Mouse (Mus musculus): ENCODE data around the gene Psg28. TPM values are rescaled to one million over a fixed set of nuclear protein-coding genes. Genes with fewer than 3 reads are reported as not detected.

The Psg28 gene
- polyA plus RNA-seq (2017; shearing (Covaris generic)) = under 1 TPM in 1 of 2 experiments, not detected in 1; 0.09 TPM

DNA sequence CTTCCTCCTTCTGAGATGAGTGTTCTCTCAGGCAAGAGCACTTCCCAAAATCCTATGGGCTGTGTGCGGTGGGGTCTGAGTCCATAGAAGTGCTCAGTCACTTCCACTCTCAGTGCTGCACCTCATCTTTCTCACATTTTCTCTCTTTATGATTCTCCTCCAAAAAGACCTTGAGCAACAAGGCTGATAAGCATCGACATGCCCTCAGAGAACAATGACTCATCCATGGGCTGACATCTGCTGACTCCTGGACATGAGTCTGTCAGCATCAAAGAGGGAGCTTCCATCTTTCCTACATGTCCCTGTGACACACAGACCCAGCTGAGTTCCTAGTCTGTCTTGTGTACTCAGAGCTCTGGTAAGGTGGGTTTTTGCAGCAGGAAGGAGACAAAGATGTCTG is at the start of gene Psg28:
Psg28 (minus strand) TSS at position 101 of the 400 bp plus-strand sequence.

Other genes starting within 250 kb of the Psg28 start
- gene Mill1, start 186.7 kb downstream of the Psg28 start, polyA plus RNA-seq (2017; shearing (Covaris generic)) = not detected
- gene Psg18, start 77.0 kb downstream of the Psg28 start, polyA plus RNA-seq (2017; shearing (Covaris generic)) = not detected
- under 1 TPM in 1 of 2 experiments, not detected in 1; 0.11 TPM for gene Psg26, start 52.1 kb upstream of the Psg28 start, polyA plus RNA-seq (2017; shearing (Covaris generic))
- not detected for gene Psg25, start 100.2 kb upstream of the Psg28 start, polyA plus RNA-seq (2017; shearing (Covaris generic))
- not detected for gene Psg27, start 135.3 kb upstream of the Psg28 start, polyA plus RNA-seq (2017; shearing (Covaris generic))
- under 1 TPM; 0.11 to 0.14 TPM for gene Psg23, start 184.5 kb upstream of the Psg28 start, polyA plus RNA-seq (2017; shearing (Covaris generic))
- gene Psg21, start 224.7 kb upstream of the Psg28 start, polyA plus RNA-seq (2017; shearing (Covaris generic)) = under 1 TPM in 1 of 2 experiments, not detected in 1; 0.17 TPM

Data from activated CD4-positive, CD25-positive, alpha-beta regulatory T cell (primary cell).